12 mouse cellular contexts compared by ENCODE assay signal in genomic region chr7:25206094-25206830, GRCm38 (mm10). TPM values are rescaled to one million over a fixed set of nuclear protein-coding genes. Genes with fewer than 3 reads are reported as not detected.
DNase-seq lines count a peak whose midpoint lies in the region; ATAC-seq and TF ChIP-seq lines count a peak whose summit lies in the region.
"Had no signal": no experiment of that assay in that cellular context is flagged by ENCODE, and none has a peak within 500 bp of the region (broad histone marks: within the 10 kb centered on the region; RNA-seq: fewer than 3 reads in every experiment).

No protein-coding gene starts in this region.

- H3K9me3 ChIP-seq in liver, embryonic 11.5 days (ENCODE audit: control insufficient read depth, low read length), result no peaks in the 10 kb centered on the region
- H3K9me3 ChIP-seq in CH12.LX (replicated peaks; ENCODE audit: low read length), result no peaks in the 10 kb centered on the region
- H3K9me3 ChIP-seq: forebrain, embryonic 12.5 days; midbrain, embryonic 13.5 days had no signal

- DNase-seq in liver, adult 2 months (ENCODE audit: extremely low read depth, low read depth, low spot score), result peak; percentile 39
- no peak for DNase-seq in liver, embryonic 11.5 days (ENCODE audit: low spot score)
- DNase-seq in CH12.LX (ENCODE audit: extremely low read depth), result peak; percentile 33
- peak; percentile 67 for DNase-seq in cerebellum, adult 9-10 months
- peak; percentile 45 for DNase-seq in lung, postnatal 25 days (ENCODE audit: low spot score)
- DNase-seq in thymus, postnatal 10 days (ENCODE audit: low spot score in 2 of 2), result no peak
- no peak for DNase-seq in layer of hippocampus, adult 9-11 months
- no peak for DNase-seq in heart, postnatal 10 days
- DNase-seq: right cerebral cortex, postnatal 14 days had no signal

- dilution Hi-C loops in CH12.LX (cut with MboI; ENCODE audit: extremely low pct_ligation_motif_present, extremely low pct_unique_long_range_greater_than_20kb, low sequenced_read_pairs), result no loop called here

- in situ Hi-C loops in CH12.LX (cut with MboI; ENCODE audit: low pct_ligation_motif_present, low pct_unique_long_range_greater_than_20kb, low sequenced_read_pairs), result no loop called here

- H3K36me3 ChIP-seq in liver, adult 2 months (ENCODE audit: control insufficient read depth, insufficient read depth, low read length), result peaks cover 21% of the 10 kb centered on the region; the same call in 1 of the 2 replicates
- H3K36me3 ChIP-seq in liver, embryonic 11.5 days (ENCODE audit: control insufficient read depth, insufficient read depth, low read length), result peaks cover 33% of the 10 kb centered on the region
- peaks cover 35 to 77% of the 10 kb centered on the region in 2 experiments for H3K36me3 ChIP-seq in CH12.LX (replicated peaks in 1 of 2; ENCODE audit: control insufficient read depth in 1 of 2, insufficient read depth in 1 of 2, low read length in 1 of 2)

- TF ChIP-seq RAD21 in CH12.LX (IDR thresholded peaks at IDR 0.05; ENCODE audit: low read depth, low read length), result no peak

- WGBS in liver, adult 2 months, result 64% methylated on average over 16 of the region's 16 CpGs
- WGBS in liver, embryonic 11.5 days, result 85% methylated on average over 16 of the region's 16 CpGs

- H3K27ac ChIP-seq in liver, adult 2 months (replicated peaks; ENCODE audit: insufficient read depth, low read depth, low read length), result peak overlapping the region; percentile 22; the same call in 1 of the 2 replicates
- H3K27ac ChIP-seq in liver, embryonic 11.5 days (ENCODE audit: low read depth, low read length), result no peak overlapping the region
- H3K27ac ChIP-seq in CH12.LX (ENCODE audit: insufficient read depth, low read depth), result no peak overlapping the region
- H3K27ac ChIP-seq: forebrain, embryonic 12.5 days; hindbrain, embryonic 14.5 days; midbrain, embryonic 13.5 days had no signal

- H3K4me3 ChIP-seq in liver, adult 2 months (ENCODE audit: insufficient read depth, low read depth, low read length), result no peak overlapping the region
- no peak overlapping the region for H3K4me3 ChIP-seq in liver, embryonic 11.5 days (ENCODE audit: low read depth, low read length)
- peak overlapping the region; percentile 27 to 63 (median 41) for H3K4me3 ChIP-seq in CH12.LX (replicated peaks in 1 of 3; ENCODE audit: low read depth in 2 of 3, low read length in 2 of 3, poor library complexity in 1 of 3)
- H3K4me3 ChIP-seq: forebrain, embryonic 12.5 days; midbrain, embryonic 13.5 days had no signal

- H3K79me2 ChIP-seq in liver, adult 2 months (ENCODE audit: control insufficient read depth, insufficient read depth, low read length), result no peaks in the 10 kb centered on the region
- H3K79me2 ChIP-seq in CH12.LX (replicated peaks; ENCODE audit: control insufficient read depth, extremely low read depth, insufficient read depth, poor library complexity, severe bottlenecking), result no peaks in the 10 kb centered on the region

- no peak for TF ChIP-seq EP300 in CH12.LX (IDR thresholded peaks at IDR 0.05; ENCODE audit: low read length)

- intact Hi-C loops in heart, postnatal 10 days (cut with DNase I), result no loop called here

- H3K4me2 ChIP-seq in liver, embryonic 11.5 days, result no peak overlapping the region
- no peak overlapping the region for H3K4me2 ChIP-seq in CH12.LX (ENCODE audit: insufficient read depth, low read depth, poor library complexity, severe bottlenecking)
- H3K4me2 ChIP-seq: forebrain, embryonic 12.5 days; hindbrain, embryonic 14.5 days; midbrain, embryonic 13.5 days had no signal

- H3K9ac ChIP-seq in liver, adult 2 months (ENCODE audit: low read depth, low read length), result no peak overlapping the region
- H3K9ac ChIP-seq in liver, embryonic 11.5 days (ENCODE audit: low read depth, low read length), result no peak overlapping the region
- H3K9ac ChIP-seq in CH12.LX (ENCODE audit: insufficient read depth, low read depth), result no peak overlapping the region
- H3K9ac ChIP-seq: forebrain, embryonic 12.5 days; hindbrain, embryonic 14.5 days; midbrain, embryonic 13.5 days had no signal

- H3K4me1 ChIP-seq in liver, adult 2 months (ENCODE audit: control insufficient read depth, insufficient read depth, low read length), result no peaks in the 10 kb centered on the region
- peaks cover 22% of the 10 kb centered on the region for H3K4me1 ChIP-seq in liver, embryonic 11.5 days (replicated peaks; ENCODE audit: control insufficient read depth, insufficient read depth, low read length)
- peaks cover 23 to 63% of the 10 kb centered on the region in 2 experiments for H3K4me1 ChIP-seq in CH12.LX (ENCODE audit: control insufficient read depth in 1 of 2, insufficient read depth in 2 of 2)
- H3K4me1 ChIP-seq: forebrain, embryonic 12.5 days; midbrain, embryonic 13.5 days had no signal

- no peaks in the 10 kb centered on the region for H3K27me3 ChIP-seq in liver, adult 2 months (ENCODE audit: control insufficient read depth, insufficient read depth, low read length)
- no peaks in the 10 kb centered on the region for H3K27me3 ChIP-seq in liver, embryonic 11.5 days (replicated peaks; ENCODE audit: control insufficient read depth, insufficient read depth, low read length)
- H3K27me3 ChIP-seq in CH12.LX (replicated peaks), result no peaks in the 10 kb centered on the region
- H3K27me3 ChIP-seq: forebrain, embryonic 12.5 days; midbrain, embryonic 13.5 days had no signal

- no peak for TF ChIP-seq CTCF in liver, adult 2 months (IDR thresholded peaks at IDR 0.05; ENCODE audit: low read depth, low read length)
- TF ChIP-seq CTCF in CH12.LX (conservative IDR thresholded peaks at IDR 0.05 in 1 of 2, IDR thresholded peaks at IDR 0.05 in 1 of 2; ENCODE audit: low read depth in 2 of 2, low read length in 2 of 2), result no peak

- no peak for ATAC-seq in liver, embryonic 11.5 days (replicated peaks; ENCODE audit: low FRiP score)

- no peak for TF ChIP-seq POLR2A in liver, adult 2 months (IDR thresholded peaks at IDR 0.05; ENCODE audit: extremely low read depth, insufficient read depth, low read length)
- 0 out of 2 replicates have a peak, but pooled peaks have one; percentile 12 for TF ChIP-seq POLR2A in CH12.LX (IDR thresholded peaks at IDR 0.05; ENCODE audit: low read depth, low read length)

TF ChIP-seq in CH12.LX, 34 proteins besides CTCF, POLR2A, EP300 and RAD21:
- TF ChIP-seq ZNF384 (IDR thresholded peaks at IDR 0.05; ENCODE audit: low read depth, low read length) (no peak), HCFC1 (IDR thresholded peaks at IDR 0.05; ENCODE audit: low read depth, low read length) (peak; percentile 25; the same call in 1 of the 2 replicates)

RNA-seq across cellular contexts. Expression of gene Dedd2, which starts 14.2 kb away (rescaled TPM):
- total RNA-seq in liver, adult 2 months (2014; rRNA removed), result 20.2 and 24.6 TPM in 2 replicates
- polyA plus RNA-seq in liver, adult 2 months (2012; rRNA removed), result 27.9 and 35.4 TPM in 2 replicates
- 19.6 and 21.1 TPM in 2 replicates for polyA plus RNA-seq in liver, embryonic 11.5 days (2014; fragmentation: Nextera tagmentation; extraction: Ambion mirVana)
- 11.7 and 12.1 TPM in 2 replicates for total RNA-seq in CH12.LX (2012; rRNA removed)
- 10.7 and 13.9 TPM in 2 replicates for total RNA-seq in CH12.LX (2014; rRNA removed)
- 10.2 and 10.6 TPM in 2 replicates for polyA plus RNA-seq in CH12.LX (2012; ENCODE audit: insufficient read length, low read depth)
- total RNA-seq in heart, postnatal 10 days (2021), result 10 to 100 TPM; 14.2 TPM

RNA-seq across cellular contexts. Expression of gene Zfp526, which starts 15.0 kb away (rescaled TPM):
- total RNA-seq in liver, adult 2 months (2014; rRNA removed), result 2.2 and 2.6 TPM in 2 replicates
- 3.4 and 4.7 TPM in 2 replicates for polyA plus RNA-seq in liver, adult 2 months (2012; rRNA removed)
- polyA plus RNA-seq in liver, embryonic 11.5 days (2014; fragmentation: Nextera tagmentation; extraction: Ambion mirVana), result 4.0 and 4.2 TPM in 2 replicates
- total RNA-seq in CH12.LX (2012; rRNA removed), result 6.5 and 7.4 TPM in 2 replicates
- total RNA-seq in CH12.LX (2014; rRNA removed), result 2.0 and 2.2 TPM in 2 replicates
- polyA plus RNA-seq in CH12.LX (2012; ENCODE audit: insufficient read length, low read depth), result 6.5 and 7.0 TPM in 2 replicates
- 10 to 100 TPM in 1 of 2 experiments, 1 to 10 TPM in 1; 8.7 to 11.4 TPM for total RNA-seq in heart, postnatal 10 days (2021)

RNA-seq across cellular contexts. Expression of gene Pou2f2, which starts 26.7 kb away (rescaled TPM):
- total RNA-seq in liver, adult 2 months (2014; rRNA removed), result 0.34 and 0.37 TPM in 2 replicates
- 0.44 and 1.2 TPM in 2 replicates for polyA plus RNA-seq in liver, adult 2 months (2012; rRNA removed)
- 2.2 and 3.2 TPM in 2 replicates for polyA plus RNA-seq in liver, embryonic 11.5 days (2014; fragmentation: Nextera tagmentation; extraction: Ambion mirVana)
- total RNA-seq in CH12.LX (2012; rRNA removed) (28.2 and 46.1 TPM in 2 replicates), CH12.LX (2014; rRNA removed) (7.3 and 8.9 TPM in 2 replicates)
- polyA plus RNA-seq in CH12.LX (2012; ENCODE audit: insufficient read length, low read depth), result 72.1 and 102 TPM in 2 replicates
- under 1 TPM; 0.19 to 0.50 TPM for total RNA-seq in heart, postnatal 10 days (2021)

RNA-seq across cellular contexts. Expression of gene Gsk3a, which starts 31.4 kb away (rescaled TPM):
- total RNA-seq in liver, adult 2 months (2014; rRNA removed), result 9.1 and 11.4 TPM in 2 replicates
- polyA plus RNA-seq in liver, adult 2 months (2012; rRNA removed), result 69.3 and 74.5 TPM in 2 replicates
- 11.0 and 13.0 TPM in 2 replicates for polyA plus RNA-seq in liver, embryonic 11.5 days (2014; fragmentation: Nextera tagmentation; extraction: Ambion mirVana)
- total RNA-seq in CH12.LX (2012; rRNA removed) (47.5 and 55.1 TPM in 2 replicates), CH12.LX (2014; rRNA removed) (44.1 and 45.8 TPM in 2 replicates)
- polyA plus RNA-seq in CH12.LX (2012; ENCODE audit: insufficient read length, low read depth), result 72.2 and 76.1 TPM in 2 replicates
- total RNA-seq in heart, postnatal 10 days (2021), result 10 to 100 TPM; 69.7 to 72.0 TPM

RNA-seq across cellular contexts. Expression of gene Erf, which starts 44.3 kb away (rescaled TPM):
- 7.4 and 8.8 TPM in 2 replicates for total RNA-seq in liver, adult 2 months (2014; rRNA removed)
- 23.3 and 27.0 TPM in 2 replicates for polyA plus RNA-seq in liver, adult 2 months (2012; rRNA removed)
- polyA plus RNA-seq in liver, embryonic 11.5 days (2014; fragmentation: Nextera tagmentation; extraction: Ambion mirVana), result 13.8 and 16.4 TPM in 2 replicates
- total RNA-seq in CH12.LX (2012; rRNA removed), result 13.0 and 13.2 TPM in 2 replicates
- 6.1 and 7.1 TPM in 2 replicates for total RNA-seq in CH12.LX (2014; rRNA removed)
- polyA plus RNA-seq in CH12.LX (2012; ENCODE audit: insufficient read length, low read depth), result 15.2 and 15.4 TPM in 2 replicates
- total RNA-seq in heart, postnatal 10 days (2021), result 10 to 100 TPM; 38.6 to 42.2 TPM

Comparison
In these comparisons a context has a peak if more than half of its experiments do, and no peak if none do; other contexts are left out.
1. DNase-seq: peak in liver, adult 2 months (single experiment), CH12.LX (single experiment), cerebellum, adult 9-10 months (single experiment) and lung, postnatal 25 days (single experiment); none in liver, embryonic 11.5 days (single experiment), thymus, postnatal 10 days (0 of 2), layer of hippocampus, adult 9-11 months (single experiment) and heart, postnatal 10 days (0 of 2).
2. H3K4me3 ChIP-seq: peak in CH12.LX (3 of 3); none in liver, adult 2 months (single experiment) and liver, embryonic 11.5 days (single experiment).